Mouse (Mus musculus) erythroid progenitor cell, adult 5-6 weeks (primary cell): ENCODE results near the gene Srrd. TPM values are rescaled to one million over a fixed set of nuclear protein-coding genes. Genes with fewer than 3 reads are reported as not detected.

Experiments
- ATAC-seq: replicated peaks from 2 replicates; pipeline ENCODE4 v1.8.0; 2016; ENCODE audit warnings: moderate number of reproducible peaks, mild to moderate bottlenecking, moderate TSS enrichment, inconsistent platforms; ENCODE audit not compliant: poor library complexity, low FRiP score, severe bottlenecking
- total RNA-seq, 2 experiments: library from RNA; stranded (forward) in 1 of 2; stranded (reverse) in 1 of 2; fragments of 150-400 nt in 1 of 2; fragments of 186-747, 209-891 nt in 1 of 2; gene quantifications; 2 replicates each; pipeline versions ENCODE4 v1.2.3 to v1.2.4; 2015 to 2017; ENCODE audit warnings: low replicate concordance in 2 of 2

The Srrd gene
- total RNA-seq, 2 experiments from 2014 or later: 0.38 to 20.1 TPM

DNA sequence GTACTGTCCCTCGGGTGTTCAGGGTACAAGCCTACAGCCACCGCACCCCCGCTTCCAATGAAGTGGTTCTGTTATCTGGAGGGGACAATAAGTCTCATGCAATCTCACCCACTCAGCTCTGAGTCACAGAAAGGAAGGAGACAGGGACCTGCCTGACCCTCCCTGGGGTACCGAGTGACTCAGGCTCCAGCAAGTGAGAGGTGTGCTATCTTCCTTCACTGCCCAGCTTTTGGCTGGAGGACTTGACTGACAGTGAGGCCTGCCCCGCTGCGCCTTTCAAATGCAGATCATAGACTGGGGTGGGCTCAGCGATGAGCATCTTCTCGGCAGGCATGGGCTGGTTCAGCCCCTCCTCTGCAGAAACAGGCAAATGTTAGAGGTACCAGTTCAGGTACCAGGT lies 47.7 kb downstream of the Srrd start:
- ATAC-seq: no peak

DNA sequence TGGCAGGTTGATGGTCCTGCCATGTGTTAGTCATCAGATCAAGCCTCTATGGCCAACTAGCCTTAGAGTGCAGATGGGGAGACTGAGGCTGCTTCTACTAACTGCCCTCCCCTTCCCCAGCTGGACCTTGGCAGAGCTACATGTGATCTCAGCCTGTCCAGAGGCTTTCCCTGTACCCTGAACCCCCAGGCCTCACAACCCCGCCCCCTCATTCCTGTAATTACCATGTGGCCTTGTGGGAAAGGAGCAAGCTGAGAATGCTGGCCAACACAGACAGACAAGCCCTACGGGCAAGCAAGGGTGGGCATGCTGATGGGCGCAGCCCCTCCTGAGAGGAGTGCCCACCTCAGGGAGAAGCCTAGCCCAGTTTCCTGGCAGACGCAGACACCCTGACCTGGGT lies 48.1 kb downstream of the Srrd start:
- ATAC-seq: no peak

DNA sequence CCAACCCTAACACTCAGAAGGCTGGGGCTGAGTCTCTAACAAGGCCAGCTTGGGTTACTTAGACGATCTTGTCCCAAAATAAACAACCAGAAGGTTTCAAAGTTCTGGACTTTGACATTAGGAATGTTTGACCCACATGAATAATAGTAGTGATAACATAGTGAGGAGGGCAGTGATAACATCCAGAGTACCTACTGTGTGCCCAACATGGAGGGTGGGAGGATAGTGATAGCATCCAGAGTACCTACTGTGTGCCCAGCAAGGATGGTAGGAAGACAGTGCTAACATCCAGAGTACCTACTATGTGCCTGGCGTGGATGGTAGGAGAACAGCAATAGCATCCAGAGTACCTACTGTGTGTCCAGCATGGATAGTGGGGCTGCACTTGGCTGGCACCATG lies 49.0 kb downstream of the Srrd start:
- ATAC-seq: no peak

DNA sequence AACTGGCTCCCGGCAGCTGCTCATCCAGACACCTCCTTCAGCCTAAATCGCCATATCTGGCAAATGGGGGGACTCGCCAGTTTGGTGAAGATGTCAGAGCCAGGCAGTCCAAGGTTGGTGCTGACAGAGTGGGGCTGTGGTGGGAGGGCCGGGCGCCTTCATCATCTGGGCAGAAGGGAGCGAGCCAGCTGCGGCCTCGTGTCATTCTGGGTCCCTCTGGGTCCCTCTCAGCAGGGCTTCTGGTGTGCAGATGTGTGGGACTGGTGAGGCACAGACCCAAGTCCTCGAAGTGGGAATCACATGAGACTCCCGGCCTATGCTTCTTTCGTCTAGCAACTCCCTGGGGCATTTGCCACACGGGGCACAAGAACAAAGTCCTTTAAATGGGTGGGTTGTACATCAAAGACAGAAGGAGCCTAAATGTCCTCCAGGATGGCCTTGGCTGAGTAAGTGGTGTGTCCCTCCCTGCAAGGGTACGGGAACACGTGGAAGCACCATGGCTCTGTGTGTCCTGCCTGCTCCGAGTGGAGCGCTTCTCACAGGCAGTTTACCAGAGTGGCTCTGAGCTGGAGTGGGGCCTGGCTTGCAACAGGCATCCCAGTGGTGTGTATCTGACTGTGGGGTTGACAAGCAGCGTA lies 50.4 kb downstream of the Srrd start:
- no peak for ATAC-seq

DNA sequence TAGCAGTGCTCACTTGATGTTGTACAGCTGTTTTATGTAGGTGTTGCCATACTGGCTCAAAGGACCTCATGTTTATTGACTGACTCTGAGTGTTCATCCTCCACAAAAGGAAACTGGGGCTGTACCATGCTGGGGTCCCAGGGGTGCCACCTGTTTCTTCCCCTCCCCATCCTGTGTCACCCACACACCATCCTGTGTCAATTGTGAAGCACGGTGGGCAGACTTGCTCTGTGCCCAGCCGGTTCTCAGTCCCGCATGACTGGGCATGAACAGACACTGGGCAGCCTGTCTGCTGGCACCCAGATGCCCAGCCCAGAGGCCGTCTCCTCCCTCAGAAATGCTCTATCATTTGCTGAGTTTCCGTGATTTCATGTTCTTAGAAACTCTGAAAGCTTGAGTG lies 51.0 kb downstream of the Srrd start:
- ATAC-seq: no peak

GRCm38 (mm10) chr5:112290536-112290880 lies 52.3 kb downstream of the Srrd start:
- ATAC-seq: no peak

DNA sequence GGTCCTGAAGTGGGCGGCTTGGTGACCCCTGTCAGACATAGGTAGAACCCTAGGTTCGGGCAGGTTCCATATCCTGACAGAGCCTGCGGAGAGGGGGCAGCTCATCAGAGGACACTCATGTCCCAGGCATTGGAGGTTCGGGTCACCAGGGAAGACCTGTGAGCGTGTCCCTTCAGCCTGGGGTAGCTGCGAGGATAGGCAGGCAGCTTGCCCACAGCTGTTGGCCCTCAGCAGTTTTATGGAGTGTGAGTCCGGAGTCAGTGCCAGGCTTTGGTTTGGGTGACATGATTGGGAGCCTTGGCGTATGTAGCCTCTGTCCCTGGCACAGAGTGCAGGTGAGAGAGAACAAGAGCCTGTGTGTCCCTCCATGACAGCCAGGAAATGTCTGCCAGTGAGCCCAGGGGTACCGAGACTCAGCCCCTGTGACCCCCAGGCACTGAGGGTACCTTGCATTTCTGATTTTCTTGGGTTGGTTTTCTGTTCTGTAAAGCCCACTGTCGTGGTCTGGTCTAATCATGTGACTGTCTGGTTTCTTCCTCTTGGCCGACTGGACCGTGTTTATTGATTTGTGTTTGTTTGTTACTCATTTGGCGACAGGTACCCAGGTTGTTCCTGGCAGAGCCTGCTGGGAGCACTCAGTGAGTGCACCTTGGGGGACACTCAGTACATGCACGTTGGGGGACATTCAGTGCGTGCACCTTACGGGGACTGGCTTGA lies 52.9 kb downstream of the Srrd start:
- no peak for ATAC-seq

GRCm38 (mm10) chr5:112289236-112289635 lies 53.6 kb downstream of the Srrd start:
- ATAC-seq: no peak

- ATAC-seq: no peak
Measured at GRCm38 (mm10) chr5:112288193-112289141, 54.4 kb downstream of the Srrd start.

- ATAC-seq: no peak
Measured at GRCm38 (mm10) chr5:112287652-112288051, 55.2 kb downstream of the Srrd start.

Other genes starting within 250 kb of the Srrd start
- gene Cryba4, start 90.5 kb downstream of the Srrd start, total RNA-seq (2015; ENCODE audit: low replicate concordance): not detected in 2 replicates
- not detected in 2 replicates for gene Cryba4, start 90.5 kb downstream of the Srrd start, total RNA-seq (2017; ENCODE audit: low replicate concordance)
- not detected in 2 replicates for gene Crybb1, start 87.2 kb downstream of the Srrd start, total RNA-seq (2015; ENCODE audit: low replicate concordance)
- not detected in 2 replicates for gene Crybb1, start 87.2 kb downstream of the Srrd start, total RNA-seq (2017; ENCODE audit: low replicate concordance)
- gene Tpst2, start 66.3 kb downstream of the Srrd start, total RNA-seq (2015; ENCODE audit: low replicate concordance): 3.4 and 6.5 TPM in 2 replicates
- gene Tpst2, start 66.3 kb downstream of the Srrd start, total RNA-seq (2017; ENCODE audit: low replicate concordance): 5.8 and 19.2 TPM in 2 replicates
- 6.3 and 8.6 TPM in 2 replicates for gene Tfip11, start 16.7 kb downstream of the Srrd start, total RNA-seq (2015; ENCODE audit: low replicate concordance)
- 10.5 and 25.9 TPM in 2 replicates for gene Tfip11, start 16.7 kb downstream of the Srrd start, total RNA-seq (2017; ENCODE audit: low replicate concordance)
- 8.0 and 14.1 TPM in 2 replicates for gene Hps4, start within 50 bp of the Srrd start, total RNA-seq (2015; ENCODE audit: low replicate concordance)
- 0.64 and 1.9 TPM in 2 replicates for gene Hps4, start within 50 bp of the Srrd start, total RNA-seq (2017; ENCODE audit: low replicate concordance)
- gene Gm6583, start 13.0 kb upstream of the Srrd start, total RNA-seq (2015; ENCODE audit: low replicate concordance): not detected in 2 replicates
- not detected in 2 replicates for gene Gm6583, start 13.0 kb upstream of the Srrd start, total RNA-seq (2017; ENCODE audit: low replicate concordance)
- not detected in 2 replicates for gene Asphd2, start 51.8 kb upstream of the Srrd start, total RNA-seq (2015; ENCODE audit: low replicate concordance)
- gene Asphd2, start 51.8 kb upstream of the Srrd start, total RNA-seq (2017; ENCODE audit: low replicate concordance): not detected in 2 replicates
- not detected in 2 replicates for gene Gm6588, start 106.4 kb upstream of the Srrd start, total RNA-seq (2015; ENCODE audit: low replicate concordance)
- gene Gm6588, start 106.4 kb upstream of the Srrd start, total RNA-seq (2017; ENCODE audit: low replicate concordance): not detected in 2 replicates
- not detected in 2 replicates for gene Sez6l, start 234.1 kb upstream of the Srrd start, total RNA-seq (2015; ENCODE audit: low replicate concordance)
- not detected in 2 replicates for gene Sez6l, start 234.1 kb upstream of the Srrd start, total RNA-seq (2017; ENCODE audit: low replicate concordance)